Mouse (Mus musculus): ENCODE results near the gene Ppp1r9a.

The Ppp1r9a gene

GRCm38 (mm10) chr6:5156541-5157425 is 254.1 kb downstream of the Ppp1r9a start:
- no peak for DNase-seq (ENCODE audit: low read depth, low spot score)

GRCm38 (mm10) chr6:5159385-5159791 is 256.7 kb downstream of the Ppp1r9a start:
- no peak for DNase-seq (ENCODE audit: low read depth, low spot score)

GRCm38 (mm10) chr6:5162052-5162451 is 259.3 kb downstream of the Ppp1r9a start:
- DNase-seq (ENCODE audit: low read depth, low spot score), result no peak

- no peak for DNase-seq (ENCODE audit: low read depth, low spot score)
Observed at GRCm38 (mm10) chr6:5163507-5164144, 260.9 kb downstream of the Ppp1r9a start.

GRCm38 (mm10) chr6:5164855-5165254 is 262.1 kb downstream of the Ppp1r9a start:
- DNase-seq (ENCODE audit: low read depth, low spot score), result no peak

- no peak for DNase-seq (ENCODE audit: low read depth, low spot score)
Observed at GRCm38 (mm10) chr6:5167051-5167677, 264.4 kb downstream of the Ppp1r9a start.

- no peak for DNase-seq (ENCODE audit: low read depth, low spot score)
Observed at GRCm38 (mm10) chr6:5168158-5168557, 265.4 kb downstream of the Ppp1r9a start.

GRCm38 (mm10) chr6:5171418-5171817 is 268.7 kb downstream of the Ppp1r9a start:
- DNase-seq (ENCODE audit: low read depth, low spot score), result no peak

GRCm38 (mm10) chr6:5172571-5172970 is 269.9 kb downstream of the Ppp1r9a start:
- DNase-seq (ENCODE audit: low read depth, low spot score), result no peak

GRCm38 (mm10) chr6:5174179-5174812 is 271.6 kb downstream of the Ppp1r9a start:
- DNase-seq (ENCODE audit: low read depth, low spot score), result no peak

GRCm38 (mm10) chr6:5177967-5178891 is 275.5 kb downstream of the Ppp1r9a start:
- peak; percentile 35 for DNase-seq (ENCODE audit: low read depth, low spot score)

- DNase-seq (ENCODE audit: low read depth, low spot score), result no peak
Observed at GRCm38 (mm10) chr6:5179189-5179588, 276.5 kb downstream of the Ppp1r9a start.

- DNase-seq (ENCODE audit: low read depth, low spot score), result no peak
Observed at GRCm38 (mm10) chr6:5180645-5181044, 277.9 kb downstream of the Ppp1r9a start.

GRCm38 (mm10) chr6:5186229-5186950 is 283.7 kb downstream of the Ppp1r9a start:
- no peak for DNase-seq (ENCODE audit: low read depth, low spot score)

- no peak for DNase-seq (ENCODE audit: low read depth, low spot score)
Observed at GRCm38 (mm10) chr6:5187586-5187985, 284.9 kb downstream of the Ppp1r9a start.

- no peak for DNase-seq (ENCODE audit: low read depth, low spot score)
Observed at GRCm38 (mm10) chr6:5188036-5188435, 285.3 kb downstream of the Ppp1r9a start.

- DNase-seq (ENCODE audit: low read depth, low spot score), result no peak
Observed at GRCm38 (mm10) chr6:5188938-5189337, 286.2 kb downstream of the Ppp1r9a start.

- no peak for DNase-seq (ENCODE audit: low read depth, low spot score)
Observed at GRCm38 (mm10) chr6:5189507-5189906, 286.8 kb downstream of the Ppp1r9a start.

- no peak for DNase-seq (ENCODE audit: low read depth, low spot score)
Observed at GRCm38 (mm10) chr6:5190761-5191160, 288.0 kb downstream of the Ppp1r9a start.

- no peak for DNase-seq (ENCODE audit: low read depth, low spot score)
Observed at GRCm38 (mm10) chr6:5193693-5194092, 291.0 kb downstream of the Ppp1r9a start, which contains the start of gene Pon1. Pon1 (minus strand) TSS chr6:5193946.
